Mouse (Mus musculus) adrenal gland, adult 8-10 months (tissue): ENCODE measurements around the gene Eef1g. TPM values are rescaled to one million over a fixed set of nuclear protein-coding genes. Genes with fewer than 3 reads are reported as not detected.
"Not testable (repeated sequence)": the region's sequence is repeated elsewhere in the genome, so short reads cannot be mapped to it uniquely, and the experiment has no call there.

Experiments
- DNase-seq: peaks from one replicate; pipeline ENCODE4 v3.0.0; 2022
- total RNA-seq, 4 experiments: library from RNA; stranded (reverse); gene quantifications; 2 replicates each; pipeline ENCODE4 v1.2.4; 2022

The Eef1g gene
- total RNA-seq, 4 experiments from 2014 or later: 306 to 355 (median 328) TPM

GRCm38 (mm10) chr19:8987816-8988215, 21.0 kb downstream of the Eef1g start:
- no peak for DNase-seq

GRCm38 (mm10) chr19:8988346-8989065, 21.7 kb downstream of the Eef1g start:
- peak; percentile 33 for DNase-seq

GRCm38 (mm10) chr19:8989066-8989566, 22.3 kb downstream of the Eef1g start, which contains the start of gene Ahnak:
Gene Ahnak, plus strand, starts transcription at chr19:8989284.
- DNase-seq: peak; percentile 68

GRCm38 (mm10) chr19:8989567-8990431, 23.0 kb downstream of the Eef1g start:
- DNase-seq: peak; percentile 80

GRCm38 (mm10) chr19:8990432-8991102, 23.7 kb downstream of the Eef1g start:
- DNase-seq: no peak

GRCm38 (mm10) chr19:8991245-8991870, 24.5 kb downstream of the Eef1g start:
- no peak for DNase-seq

- peak; percentile 49 for DNase-seq
Observed at GRCm38 (mm10) chr19:8991871-8992735, 25.3 kb downstream of the Eef1g start.

- DNase-seq: peak; percentile 80
Observed at GRCm38 (mm10) chr19:8992769-8993624, 26.2 kb downstream of the Eef1g start.

- DNase-seq: no peak
Observed at GRCm38 (mm10) chr19:8993625-8993912, 26.7 kb downstream of the Eef1g start.

- DNase-seq: no peak
Observed at GRCm38 (mm10) chr19:8994813-8995607, 28.2 kb downstream of the Eef1g start.

GRCm38 (mm10) chr19:8996601-8997000, 29.8 kb downstream of the Eef1g start:
- no peak for DNase-seq

GRCm38 (mm10) chr19:8997546-8997945, 30.7 kb downstream of the Eef1g start:
- DNase-seq: peak; percentile 85

- no peak for DNase-seq
Observed at GRCm38 (mm10) chr19:8998546-8998945, 31.7 kb downstream of the Eef1g start.

- DNase-seq: no peak
Observed at GRCm38 (mm10) chr19:8999223-8999622, 32.4 kb downstream of the Eef1g start.

GRCm38 (mm10) chr19:9006915-9007314, 40.1 kb downstream of the Eef1g start:
- not testable (repeated sequence) for DNase-seq

- DNase-seq: no peak
Observed at GRCm38 (mm10) chr19:9019298-9019697, 52.5 kb downstream of the Eef1g start.

- DNase-seq: peak; percentile 69
Observed at GRCm38 (mm10) chr19:9023021-9023778, 56.4 kb downstream of the Eef1g start.

GRCm38 (mm10) chr19:9025562-9026257, 58.9 kb downstream of the Eef1g start:
- DNase-seq: no peak
